Mouse (Mus musculus): ENCODE data around the gene Mipep.

DNA sequence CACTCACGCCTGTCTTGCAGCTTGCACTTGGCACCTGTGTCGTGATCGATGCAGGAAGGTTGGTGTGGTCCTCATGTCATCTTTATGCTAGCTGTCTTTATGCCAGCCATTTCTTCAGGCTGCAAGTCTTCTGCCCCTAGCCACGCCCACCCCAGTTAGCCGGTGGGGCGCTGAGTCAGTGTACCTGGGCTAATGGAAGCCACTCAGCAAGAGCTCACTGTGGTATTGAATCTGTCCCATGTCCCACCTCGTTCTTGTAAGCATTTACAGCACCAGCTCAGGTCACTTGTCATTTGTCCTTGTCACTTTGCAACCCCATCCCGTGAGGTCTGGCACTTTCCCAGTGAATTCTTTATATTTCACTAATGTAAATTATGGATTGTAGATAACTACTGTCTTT, 43.3 kb upstream of the Mipep start:
- TF ChIP-seq EP300 (IDR thresholded peaks at IDR 0.05; ENCODE audit: low read depth) = no peak
- no peak for TF ChIP-seq CTCF (IDR thresholded peaks at IDR 0.05; ENCODE audit: low read depth)
